Mouse (Mus musculus): Measurements from ENCODE around the gene Pskh1.

DNA sequence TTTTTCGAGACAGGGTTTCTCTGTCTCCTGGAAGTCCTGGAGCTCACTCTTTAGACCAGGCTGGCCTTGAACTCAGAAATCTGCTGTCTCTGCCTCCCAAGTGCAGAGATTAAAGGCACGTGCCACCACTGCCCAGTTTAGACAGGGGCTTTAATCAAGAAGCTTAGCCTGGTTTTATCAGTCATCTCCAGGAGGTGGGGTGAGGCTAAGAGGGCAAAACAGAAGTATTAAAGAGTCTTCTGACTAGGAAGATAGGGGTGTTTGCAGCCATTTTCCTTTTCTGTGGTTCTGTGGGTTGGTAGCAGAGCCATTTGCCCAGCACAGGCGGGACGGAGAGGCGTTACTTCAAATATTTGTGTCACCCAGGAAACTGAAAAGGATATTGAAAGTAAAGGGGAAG is 40.9 kb upstream of the Pskh1 start:
- no peak for TF ChIP-seq POLR2A (IDR thresholded peaks at IDR 0.05; ENCODE audit: low read depth, low read length)
- TF ChIP-seq CTCF (IDR thresholded peaks at IDR 0.05; ENCODE audit: extremely low read depth, insufficient read depth, insufficient read length, insufficient replicate concordance) = no peak
